Mouse (Mus musculus) liver, postnatal 0 days (tissue): ENCODE data around the gene Nr3c2. TPM values are rescaled to one million over a fixed set of nuclear protein-coding genes. Genes with fewer than 3 reads are reported as not detected.
A peak's percentile ranks its signal among the peaks of the same experiment; 100 is the strongest.

ENCODE experiments used
- ATAC-seq: fragments of 200-750 bp; cut with Nextera tagmentation; 2 replicates; pipeline ENCODE4 v1.8.0; 2017; ENCODE audit warnings: mild to moderate bottlenecking, moderate library complexity
- DNase-seq: peaks from one replicate; pipeline ENCODE4 v3.0.0-alpha.2; 2016
- H3K27ac ChIP-seq: fragments of 300-500 bp; sonication (generic); 2 replicates; pipeline ENCODE4 v1.5.1; 2014; ENCODE audit warnings: antibody characterized with exemption, moderate library complexity, mild to moderate bottlenecking, low read depth
- H3K27me3 ChIP-seq: fragments of 300-500 bp; sonication (generic); 2 replicates; pipeline ENCODE4 v1.6.1; 2014; ENCODE audit warnings: low read length, control low read depth, mixed read lengths; ENCODE audit not compliant: insufficient read depth
- H3K36me3 ChIP-seq: fragments of 300-500 bp; sonication (generic); replicated peaks from 2 replicates; pipeline ENCODE4 v1.6.1; 2014; ENCODE audit warnings: mild to moderate bottlenecking, control low read depth, low read length, moderate library complexity, mixed read lengths; ENCODE audit not compliant: insufficient read depth
- H3K4me1 ChIP-seq: fragments of 300-500 bp; sonication (generic); 2 replicates; pipeline ENCODE4 v1.6.1; 2014; ENCODE audit warnings: antibody characterized with exemption, mild to moderate bottlenecking, control low read depth; ENCODE audit not compliant: insufficient read depth
- H3K4me2 ChIP-seq: fragments of 300-500 bp; sonication (generic); 2 replicates; pipeline ENCODE4 v1.6.1; 2014; ENCODE audit warnings: low read depth, mild to moderate bottlenecking, low read length, moderate library complexity, mixed read lengths
- H3K4me3 ChIP-seq: fragments of 300-500 bp; sonication (generic); 2 replicates; pipeline ENCODE4 v1.5.1; 2014; ENCODE audit warnings: low read depth, low read length
- H3K9ac ChIP-seq: fragments of 300-500 bp; sonication (generic); replicated peaks from 2 replicates; pipeline ENCODE4 v1.6.1; 2014; ENCODE audit warnings: mild to moderate bottlenecking, moderate library complexity
- H3K9me3 ChIP-seq: fragments of 300-500 bp; sonication (generic); 2 replicates; pipeline ENCODE4 v1.6.1; 2016; ENCODE audit warnings: mild to moderate bottlenecking, control low read depth, low read length, mixed read lengths
- CTCF ChIP-seq: sonication (generic); IDR thresholded peaks from 2 replicates; pipeline ENCODE4 v1.5.1; 2016; ENCODE audit warnings: antibody characterized with exemption, low read depth
- EP300 ChIP-seq: IDR thresholded peaks from 2 replicates; pipeline ENCODE4 v1.6.1; 2016; ENCODE audit warnings: antibody characterized with exemption, low read depth, mild to moderate bottlenecking
- WGBS: fragments of 180-500 bp; shearing (Covaris S2); extraction: QIAGEN DNeasy Blood & Tissue Kit; methylation state at CpG from one replicate; pipeline ENCODE4 v1.1.7; 2014; ENCODE audit not compliant: insufficient replicate concordance; 5-methylcytosine and 5-hydroxymethylcytosine counted together
- polyA plus RNA-seq: library from polyadenylated mRNA; unstranded; fragments of >200 nt; fragmentation: Nextera tagmentation; extraction: Ambion mirVana; gene quantifications from 2 replicates; pipeline ENCODE4 v1.2.1, GENCODE M21; 2015

Nr3c2 gene
- polyA plus RNA-seq, 1 experiment from 2014 or later: 3.4 TPM

- DNase-seq (peak; percentile 87), ATAC-seq (peak; percentile 66)
- H3K36me3 ChIP-seq: no peaks in the 10 kb centered on the region
- H3K27ac ChIP-seq: peak overlapping the region; percentile 75
- H3K4me2 ChIP-seq: peak overlapping the region; percentile 90
- peaks cover 25% of the 10 kb centered on the region for H3K27me3 ChIP-seq
- H3K4me3 ChIP-seq: peak overlapping the region; percentile 73
- H3K4me1 ChIP-seq: peaks cover 11% of the 10 kb centered on the region
- TF ChIP-seq CTCF: peak; percentile 1; the same call in 1 of the 2 replicates
- no peak for TF ChIP-seq EP300
- WGBS: 1% methylated on average over 30 of the region's 60 CpGs
- no peaks in the 10 kb centered on the region for H3K9me3 ChIP-seq
- H3K9ac ChIP-seq: peak overlapping the region; percentile 68
Measured at GRCm38 (mm10) chr8:76898721-76899410, 376 bp upstream of the Nr3c2 start.

GRCm38 (mm10) chr8:76900155-76901141, 1.2 kb downstream of the Nr3c2 start:
- H3K9ac ChIP-seq: peak overlapping the region; percentile 68

DNA sequence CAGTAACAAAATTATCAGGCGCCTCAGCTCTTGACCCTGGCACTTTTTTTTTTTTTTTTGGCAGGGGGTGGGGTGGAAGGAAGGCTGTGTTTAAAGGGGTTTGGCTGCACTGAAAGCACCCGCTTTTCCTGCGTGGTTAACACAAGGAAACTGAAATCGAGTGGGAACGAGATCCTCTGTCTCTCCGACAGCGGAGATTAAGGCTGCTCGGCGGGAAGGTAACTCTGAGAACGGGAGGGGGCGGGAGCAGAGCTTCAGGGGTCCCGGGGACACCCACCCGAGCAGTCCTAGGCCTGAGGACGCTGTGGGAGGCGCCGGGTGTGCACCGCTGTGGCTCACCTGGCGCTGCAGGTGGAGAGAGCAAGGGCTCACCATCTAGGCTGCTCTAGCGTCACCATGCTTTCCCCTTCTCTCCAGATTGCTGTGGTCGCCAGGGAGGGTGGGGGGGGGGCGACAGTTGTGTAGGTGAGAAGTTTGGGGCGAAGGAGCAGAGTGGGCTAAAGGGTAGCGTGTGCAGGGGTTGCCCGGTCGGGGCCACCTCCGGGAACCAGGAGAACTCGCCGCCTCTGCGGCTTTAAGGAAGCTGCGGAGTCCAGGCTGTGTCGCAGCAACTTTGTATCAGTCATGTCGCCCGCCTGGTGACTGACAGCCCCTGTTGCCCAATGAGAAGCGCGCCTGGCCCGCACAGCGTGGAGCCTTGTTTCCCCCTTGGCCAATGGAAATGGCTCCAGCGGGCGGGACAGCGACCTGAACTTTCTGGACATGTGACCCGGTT, 2.4 kb downstream of the Nr3c2 start:
- H3K27ac ChIP-seq: peak overlapping the region; percentile 62
- DNase-seq: peak; percentile 91
- peak overlapping the region; percentile 90 for H3K4me2 ChIP-seq
- peaks cover 25% of the 10 kb centered on the region for H3K27me3 ChIP-seq
- under 1% methylated on average over 41 of the region's 41 CpGs for WGBS
- no peaks in the 10 kb centered on the region for H3K36me3 ChIP-seq
- peak overlapping the region; percentile 73 for H3K4me3 ChIP-seq
- ATAC-seq: peak; percentile 89
- no peak for TF ChIP-seq CTCF
- no peak for TF ChIP-seq EP300
- H3K4me1 ChIP-seq: peaks cover 11% of the 10 kb centered on the region
- peak overlapping the region; percentile 64 for H3K9ac ChIP-seq
- no peaks in the 10 kb centered on the region for H3K9me3 ChIP-seq

More at GRCm38 (mm10) chr8:76900155-76901141, 1.2 kb downstream of the Nr3c2 start:
- WGBS: 2% methylated on average over 58 of the region's 58 CpGs
- Histone ChIP-seq H3K4me3 (peak overlapping the region; percentile 73), H3K9me3 (no peaks in the 10 kb centered on the region), H3K4me1 (peaks cover 11% of the 10 kb centered on the region), H3K27ac (no peak overlapping the region), H3K4me2 (peak overlapping the region; percentile 90), H3K27me3 (peaks cover 25% of the 10 kb centered on the region), H3K36me3 (no peaks in the 10 kb centered on the region)
- DNase-seq: peak; percentile 67
- no peak for ATAC-seq
- TF ChIP-seq CTCF (no peak), EP300 (no peak)

DNA sequence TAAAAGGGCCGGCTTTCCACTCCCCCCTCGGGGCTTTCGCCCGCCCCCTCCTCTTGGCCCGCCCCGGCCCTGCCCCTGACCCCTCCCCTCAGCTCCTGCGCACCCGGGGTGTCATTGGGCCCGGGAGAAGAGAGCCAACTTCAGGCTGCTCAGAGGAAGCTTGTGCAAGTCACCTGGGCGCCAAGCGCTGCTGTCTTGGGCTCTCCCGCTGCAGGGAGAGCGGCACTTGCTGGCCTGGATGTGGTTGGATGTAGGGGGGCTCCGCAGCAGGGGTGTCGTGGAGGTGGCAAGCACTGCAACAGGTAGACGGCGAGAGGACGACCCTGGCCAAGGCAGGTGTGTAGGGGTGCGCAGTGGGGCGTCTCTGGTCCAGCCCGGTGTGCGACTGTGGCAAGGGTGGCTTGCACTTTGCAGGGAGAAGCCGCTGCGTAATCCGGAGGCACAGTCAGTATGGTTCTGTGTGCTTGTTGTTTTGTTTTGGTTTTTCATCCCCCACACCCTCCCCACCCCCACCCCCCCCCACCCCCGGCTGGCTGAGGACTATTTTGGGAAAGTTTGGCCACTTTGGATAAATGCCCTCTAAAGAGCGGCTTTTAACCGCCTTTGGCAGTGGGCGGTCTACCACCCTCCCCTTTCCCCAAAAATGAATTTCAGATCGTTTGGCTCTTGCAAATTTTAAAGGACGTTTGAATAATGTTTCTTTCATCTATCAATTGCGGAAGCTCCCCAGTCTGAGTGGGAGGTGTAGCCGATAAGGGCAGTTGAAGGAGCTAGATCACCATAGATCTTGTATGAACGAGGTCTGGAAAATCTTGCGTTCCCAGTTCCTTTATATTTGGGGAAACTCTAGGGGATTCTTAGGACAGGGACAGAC, 3.2 kb downstream of the Nr3c2 start:
- H3K4me3 ChIP-seq: peak overlapping the region; percentile 73
- H3K27ac ChIP-seq: peak overlapping the region; percentile 70
- peaks cover 25% of the 10 kb centered on the region for H3K27me3 ChIP-seq
- H3K4me1 ChIP-seq: peaks cover 11% of the 10 kb centered on the region
- TF ChIP-seq EP300 (no peak), CTCF (no peak)
- ATAC-seq (peak; percentile 14), DNase-seq (no peak)
- no peaks in the 10 kb centered on the region for H3K36me3 ChIP-seq
- 1% methylated on average over 30 of the region's 35 CpGs for WGBS
- no peaks in the 10 kb centered on the region for H3K9me3 ChIP-seq
- H3K4me2 ChIP-seq: peak overlapping the region; percentile 90
- peak overlapping the region; percentile 60; the same call in 1 of the 2 replicates for H3K9ac ChIP-seq

GRCm38 (mm10) chr8:76911206-76911605, 12.0 kb downstream of the Nr3c2 start:
- Histone ChIP-seq H3K27me3 (no peaks in the 10 kb centered on the region), H3K4me3 (no peak overlapping the region), H3K36me3 (no peaks in the 10 kb centered on the region), H3K4me1 (no peaks in the 10 kb centered on the region), H3K9me3 (no peaks in the 10 kb centered on the region), H3K4me2 (no peak overlapping the region), H3K27ac (no peak overlapping the region), H3K9ac (no peak overlapping the region)
- DNase-seq (no peak), ATAC-seq (no peak)
- TF ChIP-seq CTCF (no peak), EP300 (no peak)
